Mouse (Mus musculus) CH12.LX (cell line): Measurements from ENCODE around the gene Olfr1158. TPM values are rescaled to one million over a fixed set of nuclear protein-coding genes. Genes with fewer than 3 reads are reported as not detected.

Source experiments
- DNase-seq: peaks from one replicate; pipeline ENCODE4 v3.0.0-alpha.2; 2013; ENCODE audit errors: extremely low read depth
- H3K27ac ChIP-seq: 2 replicates; pipeline ENCODE4 v1.5.1; 2012; ENCODE audit warnings: low read depth, mild to moderate bottlenecking, control low read depth, moderate library complexity; ENCODE audit not compliant: insufficient read depth
- H3K27me3 ChIP-seq: replicated peaks from 2 replicates; pipeline ENCODE3; 2012; ENCODE audit warnings: inconsistent platforms
- H3K36me3 ChIP-seq, 2 experiments: replicated peaks in 1 of 2; 2 replicates each; pipeline versions ENCODE3 to v1.6.1; 2012; ENCODE audit warnings: inconsistent platforms in 1 of 2, low read length in 1 of 2, mild to moderate bottlenecking in 1 of 2, mixed read lengths in 1 of 2, moderate library complexity in 1 of 2; ENCODE audit not compliant: control insufficient read depth in 1 of 2, insufficient read depth in 1 of 2
- H3K4me1 ChIP-seq, 2 experiments: 2 replicates each; pipeline ENCODE4 v1.6.1; 2012; ENCODE audit warnings: inconsistent platforms in 1 of 2, moderate library complexity in 1 of 2; ENCODE audit not compliant: insufficient read depth in 2 of 2, control insufficient read depth in 1 of 2
- H3K4me2 ChIP-seq: 2 replicates; pipeline ENCODE4 v1.6.1; 2012; ENCODE audit warnings: low read depth, mild to moderate bottlenecking, control low read depth; ENCODE audit not compliant: poor library complexity, insufficient read depth, severe bottlenecking
- H3K4me3 ChIP-seq, 3 experiments: fragments of 150-350 bp in 1 of 3; sonication (generic) in 1 of 3; replicated peaks in 1 of 3; 2 replicates each; pipeline versions ENCODE3 to v1.5.1; 2011 to 2012; ENCODE audit warnings: low read depth in 2 of 3, low read length in 2 of 3, mild to moderate bottlenecking in 2 of 3, moderate library complexity in 2 of 3, control low read depth in 1 of 3, improper control_type of control experiment in 1 of 3, inconsistent platforms in 1 of 3, mixed read lengths in 1 of 3; ENCODE audit not compliant: poor library complexity in 1 of 3
- H3K79me2 ChIP-seq: replicated peaks from 2 replicates; pipeline ENCODE4 v1.6.1; 2012; ENCODE audit warnings: mild to moderate bottlenecking, moderate library complexity; ENCODE audit not compliant: control insufficient read depth, poor library complexity, insufficient read depth, severe bottlenecking; ENCODE audit errors: extremely low read depth
- H3K9ac ChIP-seq: 2 replicates; pipeline ENCODE4 v1.6.1; 2012; ENCODE audit warnings: low read depth, mild to moderate bottlenecking, control low read depth, moderate library complexity; ENCODE audit not compliant: insufficient read depth
- H3K9me3 ChIP-seq: replicated peaks from 2 replicates; pipeline ENCODE3; 2012; ENCODE audit warnings: low read length, inconsistent platforms, mixed read lengths
- BHLHE40 ChIP-seq: IDR thresholded peaks from 2 replicates; pipeline ENCODE4 v1.6.1; 2011; ENCODE audit warnings: mild to moderate bottlenecking, low read depth, low read length, improper control_type of control experiment
- CHD1 ChIP-seq: IDR thresholded peaks from 2 replicates; pipeline ENCODE4 v1.6.1; 2012; ENCODE audit warnings: low read depth, low read length, improper control_type of control experiment, inconsistent platforms
- CHD2 ChIP-seq: IDR thresholded peaks from 2 replicates; pipeline ENCODE4 v1.6.1; 2011; ENCODE audit warnings: low read length, improper control_type of control experiment
- EP300 ChIP-seq: IDR thresholded peaks from 2 replicates; pipeline ENCODE4 v1.6.1; 2011; ENCODE audit warnings: low read length, improper control_type of control experiment
- ETS1 ChIP-seq: conservative IDR thresholded peaks from 2 replicates; pipeline ENCODE4 v1.6.1; 2012; ENCODE audit warnings: low read depth, mild to moderate bottlenecking, inconsistent platforms, low read length, improper control_type of control experiment, moderate library complexity
- GABPA ChIP-seq: IDR thresholded peaks from 2 replicates; pipeline ENCODE4 v1.6.1; 2012; ENCODE audit warnings: low read depth, low read length, improper control_type of control experiment, inconsistent platforms; ENCODE audit not compliant: insufficient replicate concordance
- HCFC1 ChIP-seq: IDR thresholded peaks from 2 replicates; pipeline ENCODE4 v1.6.1; 2012; ENCODE audit warnings: low read depth, mild to moderate bottlenecking, inconsistent platforms, low read length, improper control_type of control experiment
- IRF4 ChIP-seq: IDR thresholded peaks from 2 replicates; pipeline ENCODE4 v1.6.1; 2014; ENCODE audit warnings: low read depth, mild to moderate bottlenecking, inconsistent platforms, low read length, improper control_type of control experiment
- JUND ChIP-seq: conservative IDR thresholded peaks from 2 replicates; pipeline ENCODE4 v1.6.1; 2011; ENCODE audit warnings: low read depth, low read length, improper control_type of control experiment
- MAX ChIP-seq: IDR thresholded peaks from 2 replicates; pipeline ENCODE4 v1.6.1; 2011; ENCODE audit warnings: low read length, improper control_type of control experiment
- PAX5 ChIP-seq: IDR thresholded peaks from 2 replicates; pipeline ENCODE4 v1.6.1; 2012; ENCODE audit warnings: low read length, inconsistent platforms, mixed read lengths
- POLR2AphosphoS2 ChIP-seq: IDR thresholded peaks from 2 replicates; pipeline ENCODE4 v1.6.1; 2011; ENCODE audit warnings: low read depth, low read length, improper control_type of control experiment
- RCOR1 ChIP-seq: conservative IDR thresholded peaks from 2 replicates; pipeline ENCODE4 v1.6.1; 2012; ENCODE audit warnings: low read depth, mild to moderate bottlenecking, inconsistent platforms, low read length, improper control_type of control experiment
- TCF12 ChIP-seq: IDR thresholded peaks from 2 replicates; pipeline ENCODE4 v1.6.1; 2014; ENCODE audit warnings: low read depth, mild to moderate bottlenecking, inconsistent platforms, low read length, improper control_type of control experiment
- USF1 ChIP-seq: IDR thresholded peaks from 2 replicates; pipeline ENCODE4 v1.6.1; 2014; ENCODE audit warnings: low read depth, mild to moderate bottlenecking, inconsistent platforms, low read length, improper control_type of control experiment
- ZC3H11A ChIP-seq: IDR thresholded peaks from 2 replicates; pipeline ENCODE4 v1.6.1; 2012; ENCODE audit warnings: low read depth, mild to moderate bottlenecking, inconsistent platforms, low read length, improper control_type of control experiment
- ZKSCAN1 ChIP-seq: IDR thresholded peaks from 2 replicates; pipeline ENCODE4 v1.6.1; 2012; ENCODE audit warnings: low read depth, inconsistent platforms, low read length, improper control_type of control experiment, borderline replicate concordance
- ZNF384 ChIP-seq: IDR thresholded peaks from 2 replicates; pipeline ENCODE4 v1.6.1; 2012; ENCODE audit warnings: low read depth, low read length, improper control_type of control experiment, inconsistent platforms
- dilution Hi-C: fragments of 300-500 bp; cut with MboI; formaldehyde crosslinking; loops from 2 replicates; pipeline ENCODE4 v1.14.3; 2020; ENCODE audit warnings: low sequenced_read_pairs; ENCODE audit not compliant: extremely low pct_unique_long_range_greater_than_20kb, extremely low pct_ligation_motif_present
- in situ Hi-C: fragments of 300-500 bp; cut with MboI; formaldehyde crosslinking; loops from 3 replicates; pipeline ENCODE4 v1.14.3; 2019; ENCODE audit warnings: low sequenced_read_pairs, low pct_ligation_motif_present, low pct_unique_long_range_greater_than_20kb, mixed read lengths
- polyA plus RNA-seq: library from polyadenylated mRNA; unstranded; fragments of >175 nt; gene quantifications from 2 replicates; pipeline ENCODE4 v1.2.1, GENCODE M21; 2012; ENCODE audit warnings: low read depth; ENCODE audit not compliant: insufficient read length
- total RNA-seq, 2 experiments: library from RNA; depleted of rRNA; stranded (reverse); fragments of 300-350 nt in 1 of 2; fragments of >200 nt in 1 of 2; gene quantifications; 2 replicates each; pipeline ENCODE4 v1.2.3; 2012 to 2014

The Olfr1158 gene
- total and polyA plus RNA-seq, 3 experiments: not detected

DNA sequence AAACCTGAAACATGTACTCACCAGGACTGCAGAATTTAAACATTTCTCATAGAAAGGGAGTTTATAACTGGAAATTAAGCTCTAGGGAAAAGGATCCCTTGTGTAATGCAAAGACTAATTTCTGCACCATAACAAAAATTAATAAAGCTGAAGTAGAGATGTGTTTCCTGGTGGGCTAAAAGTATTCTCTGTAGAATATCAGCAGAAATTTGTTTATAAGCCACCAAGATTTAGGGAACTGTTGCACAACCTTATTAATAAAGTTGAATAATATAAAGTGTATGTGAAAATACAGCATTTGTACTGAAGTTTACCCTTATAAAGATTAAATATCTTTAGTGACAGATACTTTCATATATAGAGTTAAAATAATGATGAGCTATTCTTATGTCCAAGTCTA lies 36.9 kb upstream of the Olfr1158 start, which contains the start of gene Olfr1156:
Olfr1156 (minus strand) TSS at position 101 of the 400 bp plus-strand sequence.
- in situ Hi-C loops (no loop called here), dilution Hi-C loops (no loop called here)
- Histone ChIP-seq H3K27me3 (no peaks in the 10 kb centered on the region), H3K4me1 (no peaks in the 10 kb centered on the region), H3K79me2 (no peaks in the 10 kb centered on the region), H3K9ac (no peak within 1 kb of the TSS), H3K27ac (no peak within 1 kb of the TSS)
- DNase-seq: no peak
- no peak for TF ChIP-seq BHLHE40
- TF ChIP-seq CHD2: no peak
- TF ChIP-seq GABPA: no peak
- TF ChIP-seq PAX5: no peak
- no peak for TF ChIP-seq ZNF384
- TF ChIP-seq, all 38 proteins: peak for 0
- Histone ChIP-seq H3K36me3 (no peaks in the 10 kb centered on the region), H3K4me3 (no peak within 1 kb of the TSS), H3K9me3 (peaks cover 14% of the 10 kb centered on the region), H3K4me2 (no peak within 1 kb of the TSS)

DNA sequence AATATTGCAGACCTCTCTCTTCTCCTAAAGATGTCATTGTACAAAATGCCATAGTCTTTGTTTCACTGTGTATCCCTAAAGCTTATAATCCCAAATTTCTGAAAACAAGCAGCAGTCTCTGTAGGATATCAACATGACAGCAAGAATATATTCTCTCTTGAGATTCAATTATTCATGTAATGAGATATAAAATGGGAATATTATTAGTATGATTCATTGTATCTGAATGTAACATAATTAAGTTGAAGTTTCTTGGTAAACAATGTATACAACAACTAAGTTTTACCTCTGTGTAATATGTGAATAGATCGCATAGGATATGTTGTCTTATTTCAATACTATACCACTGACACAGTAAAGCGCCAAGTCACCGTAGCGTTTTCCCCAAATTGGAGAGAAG lies 21.7 kb upstream of the Olfr1158 start, which contains the start of gene Olfr1157:
Olfr1157 (minus strand) TSS at position 101 of the 400 bp plus-strand sequence.
- Histone ChIP-seq H3K27me3 (no peaks in the 10 kb centered on the region), H3K79me2 (no peaks in the 10 kb centered on the region), H3K9me3 (peaks cover 13% of the 10 kb centered on the region), H3K4me1 (no peaks in the 10 kb centered on the region), H3K4me2 (no peak within 1 kb of the TSS), H3K27ac (no peak within 1 kb of the TSS), H3K9ac (no peak within 1 kb of the TSS), H3K36me3 (no peaks in the 10 kb centered on the region), H3K4me3 (no peak within 1 kb of the TSS)
- no peak for DNase-seq
- in situ Hi-C loops (no loop called here), dilution Hi-C loops (no loop called here)
- TF ChIP-seq ZKSCAN1: no peak
- TF ChIP-seq HCFC1: no peak
- TF ChIP-seq ETS1: no peak
- TF ChIP-seq POLR2AphosphoS2: no peak
- TF ChIP-seq EP300: no peak
- TF ChIP-seq CHD1: no peak
- no peak for TF ChIP-seq MAX
- TF ChIP-seq JUND: no peak
- no peak for TF ChIP-seq BHLHE40
- TF ChIP-seq ZC3H11A: no peak
- TF ChIP-seq USF1: no peak
- no peak for TF ChIP-seq RCOR1
- no peak for TF ChIP-seq IRF4
- no peak for TF ChIP-seq TCF12
